Mouse (Mus musculus) ZHBTc4 (cell line): ENCODE measurements around the gene Slc44a1.

ENCODE experiments used
- DNase-seq: peaks from one replicate; pipeline ENCODE4 v3.0.0-alpha.2; 2011; ENCODE audit warnings: low read depth, low spot score

Slc44a1 gene

GRCm38 (mm10) chr4:53614576-53615225 is 174.5 kb downstream of the Slc44a1 start:
- DNase-seq = no peak

- no peak for DNase-seq
Observed at GRCm38 (mm10) chr4:53617968-53618367, 177.8 kb downstream of the Slc44a1 start.

- no peak for DNase-seq
Observed at GRCm38 (mm10) chr4:53620104-53620503, 179.9 kb downstream of the Slc44a1 start.

- no peak for DNase-seq
Observed at GRCm38 (mm10) chr4:53621084-53621483, 180.9 kb downstream of the Slc44a1 start.

- no peak for DNase-seq
Observed at GRCm38 (mm10) chr4:53621490-53621889, 181.3 kb downstream of the Slc44a1 start.

GRCm38 (mm10) chr4:53623711-53624110 is 183.5 kb downstream of the Slc44a1 start:
- no peak for DNase-seq

- DNase-seq = peak; percentile 26
Observed at GRCm38 (mm10) chr4:53624816-53625215, 184.6 kb downstream of the Slc44a1 start.

GRCm38 (mm10) chr4:53625263-53625662 is 185.1 kb downstream of the Slc44a1 start:
- DNase-seq = no peak

GRCm38 (mm10) chr4:53628924-53629323 is 188.7 kb downstream of the Slc44a1 start:
- no peak for DNase-seq

GRCm38 (mm10) chr4:53630963-53631315 is 190.7 kb downstream of the Slc44a1 start:
- no peak for DNase-seq

GRCm38 (mm10) chr4:53631316-53632010 is 191.2 kb downstream of the Slc44a1 start, which contains the start of gene Fsd1l:
TSS of gene Fsd1l (plus strand) at chr4:53631471.
- DNase-seq = peak; percentile 91

- DNase-seq = no peak
Observed at GRCm38 (mm10) chr4:53632011-53632349, 191.8 kb downstream of the Slc44a1 start.

GRCm38 (mm10) chr4:53635336-53635735 is 195.1 kb downstream of the Slc44a1 start:
- no peak for DNase-seq

- DNase-seq = no peak
Observed at GRCm38 (mm10) chr4:53637269-53637909, 197.2 kb downstream of the Slc44a1 start.

GRCm38 (mm10) chr4:53638549-53639123 is 198.4 kb downstream of the Slc44a1 start:
- DNase-seq = no peak

GRCm38 (mm10) chr4:53658029-53658428 is 217.8 kb downstream of the Slc44a1 start:
- no peak for DNase-seq

- DNase-seq = no peak
Observed at GRCm38 (mm10) chr4:53660711-53661110, 220.5 kb downstream of the Slc44a1 start.
